Mouse (Mus musculus): ENCODE measurements around the gene Krt222. TPM values are rescaled to one million over a fixed set of nuclear protein-coding genes. Genes with fewer than 3 reads are reported as not detected.

Krt222 gene
- polyA plus RNA-seq, 1 experiment from 2014 or later = 4.1 TPM

GRCm38 (mm10) chr11:99231049-99231816 lies 12.7 kb downstream of the Krt222 start:
- Histone ChIP-seq H3K9me3 (no peaks in the 10 kb centered on the region), H3K9ac (peak overlapping the region; percentile 99), H3K4me3 (peak overlapping the region; percentile 89), H3K36me3 (peaks cover 15% of the 10 kb centered on the region), H3K4me1 (replicated peaks) (peaks cover 32% of the 10 kb centered on the region), H3K27me3 (no peaks in the 10 kb centered on the region), H3K4me2 (peak overlapping the region; percentile 69), H3K27ac (peak overlapping the region; percentile 98)
- peak; percentile 24 for ATAC-seq (ENCODE audit: low FRiP score)
- WGBS = 29% methylated on average over 15 of the region's 15 CpGs

GRCm38 (mm10) chr11:99230261-99231048 lies 13.4 kb downstream of the Krt222 start, which contains the start of gene Smarce1:
Smarce1 (minus strand) TSS chr11:99231017.
- peak; percentile 93 for ATAC-seq (ENCODE audit: low FRiP score)
- Histone ChIP-seq H3K9ac (peak within 1 kb of the TSS; percentile 99), H3K27ac (peak within 1 kb of the TSS; percentile 98), H3K27me3 (no peaks in the 10 kb centered on the region), H3K36me3 (peaks cover 20% of the 10 kb centered on the region), H3K4me2 (peak within 1 kb of the TSS; percentile 69), H3K9me3 (no peaks in the 10 kb centered on the region), H3K4me1 (replicated peaks) (peaks cover 38% of the 10 kb centered on the region), H3K4me3 (peak within 1 kb of the TSS; percentile 89)
- under 1% methylated on average over 87 of the region's 87 CpGs for WGBS

- WGBS = under 1% methylated on average over 31 of the region's 31 CpGs
- H3K4me3 ChIP-seq = peak overlapping the region; percentile 89
- peak; percentile 77 for ATAC-seq (ENCODE audit: low FRiP score)
- H3K27ac ChIP-seq = peak overlapping the region; percentile 98
- H3K4me2 ChIP-seq = peak overlapping the region; percentile 69
- no peaks in the 10 kb centered on the region for H3K9me3 ChIP-seq
- peaks cover 26% of the 10 kb centered on the region for H3K36me3 ChIP-seq
- H3K4me1 ChIP-seq (replicated peaks) = peaks cover 43% of the 10 kb centered on the region
- H3K27me3 ChIP-seq = no peaks in the 10 kb centered on the region
- H3K9ac ChIP-seq = peak overlapping the region; percentile 99
Observed at GRCm38 (mm10) chr11:99229641-99230260, 14.1 kb downstream of the Krt222 start.

- 88% methylated on average over 5 of the region's 5 CpGs for WGBS
- Histone ChIP-seq H3K27ac (no peak overlapping the region), H3K4me2 (no peak overlapping the region), H3K36me3 (peaks cover 49% of the 10 kb centered on the region), H3K4me3 (no peak overlapping the region), H3K9me3 (no peaks in the 10 kb centered on the region), H3K9ac (no peak overlapping the region; the same call in 1 of the 2 replicates), H3K4me1 (replicated peaks) (peaks cover 37% of the 10 kb centered on the region), H3K27me3 (no peaks in the 10 kb centered on the region)
- ATAC-seq (ENCODE audit: low FRiP score) = no peak
Observed at GRCm38 (mm10) chr11:99226298-99226697, 17.6 kb downstream of the Krt222 start.

- no peak for ATAC-seq (ENCODE audit: low FRiP score)
- no peaks in the 10 kb centered on the region for H3K9me3 ChIP-seq
- no peak overlapping the region for H3K4me2 ChIP-seq
- H3K27ac ChIP-seq = no peak overlapping the region
- WGBS = 81% methylated on average over 5 of the region's 5 CpGs
- peaks cover 28% of the 10 kb centered on the region for H3K4me1 ChIP-seq (replicated peaks)
- H3K27me3 ChIP-seq = no peaks in the 10 kb centered on the region
- peaks cover 73% of the 10 kb centered on the region for H3K36me3 ChIP-seq
- H3K9ac ChIP-seq = no peak overlapping the region
- no peak overlapping the region for H3K4me3 ChIP-seq
Observed at GRCm38 (mm10) chr11:99223310-99223709, 20.6 kb downstream of the Krt222 start.

- Histone ChIP-seq H3K4me2 (no peak overlapping the region), H3K9me3 (no peaks in the 10 kb centered on the region), H3K36me3 (peaks cover 76% of the 10 kb centered on the region), H3K4me1 (replicated peaks) (peaks cover 14% of the 10 kb centered on the region), H3K4me3 (no peak overlapping the region), H3K27me3 (no peaks in the 10 kb centered on the region), H3K9ac (no peak overlapping the region), H3K27ac (no peak overlapping the region)
- 84% methylated on average over 2 of the region's 2 CpGs for WGBS
- ATAC-seq (ENCODE audit: low FRiP score) = no peak
Observed at GRCm38 (mm10) chr11:99221811-99222210, 22.1 kb downstream of the Krt222 start.

- H3K36me3 ChIP-seq = peaks cover 88% of the 10 kb centered on the region
- no peak overlapping the region for H3K27ac ChIP-seq
- H3K4me2 ChIP-seq = no peak overlapping the region
- no peak overlapping the region for H3K9ac ChIP-seq
- WGBS = 95% methylated on average over 7 of the region's 7 CpGs
- H3K4me3 ChIP-seq = no peak overlapping the region
- no peaks in the 10 kb centered on the region for H3K4me1 ChIP-seq (replicated peaks)
- no peak for ATAC-seq (ENCODE audit: low FRiP score)
- no peaks in the 10 kb centered on the region for H3K27me3 ChIP-seq
- no peaks in the 10 kb centered on the region for H3K9me3 ChIP-seq
Observed at GRCm38 (mm10) chr11:99217248-99217986, 26.5 kb downstream of the Krt222 start.

GRCm38 (mm10) chr11:99216181-99216580 lies 27.7 kb downstream of the Krt222 start:
- Histone ChIP-seq H3K4me1 (replicated peaks) (no peaks in the 10 kb centered on the region), H3K4me2 (no peak overlapping the region), H3K36me3 (peaks cover 92% of the 10 kb centered on the region), H3K9me3 (no peaks in the 10 kb centered on the region), H3K27ac (no peak overlapping the region), H3K27me3 (no peaks in the 10 kb centered on the region), H3K4me3 (no peak overlapping the region), H3K9ac (no peak overlapping the region)
- no peak for ATAC-seq (ENCODE audit: low FRiP score)
- WGBS = 95% methylated on average over 3 of the region's 3 CpGs

- Histone ChIP-seq H3K36me3 (peaks cover 87% of the 10 kb centered on the region), H3K4me1 (replicated peaks) (no peaks in the 10 kb centered on the region), H3K4me3 (no peak overlapping the region), H3K9ac (no peak overlapping the region), H3K4me2 (no peak overlapping the region), H3K9me3 (no peaks in the 10 kb centered on the region), H3K27ac (no peak overlapping the region), H3K27me3 (no peaks in the 10 kb centered on the region)
- 81% methylated on average over 7 of the region's 7 CpGs for WGBS
- no peak for ATAC-seq (ENCODE audit: low FRiP score)
Observed at GRCm38 (mm10) chr11:99212693-99213092, 31.2 kb downstream of the Krt222 start.

GRCm38 (mm10) chr11:99211964-99212363 lies 31.9 kb downstream of the Krt222 start:
- H3K36me3 ChIP-seq = peaks cover 80% of the 10 kb centered on the region
- H3K9me3 ChIP-seq = no peaks in the 10 kb centered on the region
- H3K4me3 ChIP-seq = no peak overlapping the region
- H3K4me2 ChIP-seq = no peak overlapping the region
- 86% methylated on average over 2 of the region's 2 CpGs for WGBS
- no peak for ATAC-seq (ENCODE audit: low FRiP score)
- H3K27ac ChIP-seq = no peak overlapping the region
- H3K9ac ChIP-seq = no peak overlapping the region
- H3K4me1 ChIP-seq (replicated peaks) = no peaks in the 10 kb centered on the region
- no peaks in the 10 kb centered on the region for H3K27me3 ChIP-seq

GRCm38 (mm10) chr11:99208105-99208669 lies 35.7 kb downstream of the Krt222 start:
- H3K27me3 ChIP-seq = no peaks in the 10 kb centered on the region
- H3K4me3 ChIP-seq = no peak overlapping the region
- ATAC-seq (ENCODE audit: low FRiP score) = no peak
- H3K27ac ChIP-seq = no peak overlapping the region
- no peak overlapping the region for H3K4me2 ChIP-seq
- no peaks in the 10 kb centered on the region for H3K9me3 ChIP-seq
- no peaks in the 10 kb centered on the region for H3K4me1 ChIP-seq (replicated peaks)
- peaks cover 43% of the 10 kb centered on the region for H3K36me3 ChIP-seq
- no peak overlapping the region for H3K9ac ChIP-seq
- 83% methylated on average over 8 of the region's 8 CpGs for WGBS

Measured in hindbrain, embryonic 13.5 days (tissue).